Mouse (Mus musculus): ENCODE results near the gene Dag1. TPM values are rescaled to one million over a fixed set of nuclear protein-coding genes. Genes with fewer than 3 reads are reported as not detected.
A peak's percentile ranks its signal among the peaks of the same experiment; 100 is the strongest.
"Not testable (repeated sequence)": the region's sequence is repeated elsewhere in the genome, so short reads cannot be mapped to it uniquely, and the experiment has no call there.

The Dag1 gene
- 1 to 10 TPM; 2.6 to 5.6 TPM for polyA plus RNA-seq (2017; shearing (Covaris generic))

DNA sequence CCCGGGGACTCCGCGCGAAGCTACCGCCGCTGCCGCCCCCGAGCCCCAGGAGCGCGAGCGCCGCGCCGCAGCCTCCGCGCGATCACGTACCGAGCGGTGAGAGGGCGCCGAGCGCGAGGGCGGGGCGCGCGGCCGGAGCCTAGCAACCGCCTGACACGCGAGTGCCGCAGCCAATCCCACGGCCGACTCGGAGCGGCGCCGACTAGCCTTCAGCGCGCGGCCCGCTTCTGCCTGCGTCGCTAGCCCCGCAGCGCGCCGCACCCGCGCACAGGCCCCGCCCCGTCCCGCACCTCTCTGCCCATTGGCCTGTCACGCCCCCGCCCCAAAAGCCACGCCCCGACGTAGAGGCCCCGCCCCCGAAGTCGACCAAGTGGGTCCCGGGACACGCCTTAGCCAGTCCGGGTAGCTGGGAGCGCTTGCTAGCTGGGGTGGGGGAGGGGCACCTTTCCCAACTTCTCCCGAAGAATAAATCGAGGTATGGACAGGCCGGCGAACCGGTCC is at the start of gene Dag1:
Dag1 (minus strand) TSS at position 269 of the 501 bp plus-strand sequence.
- ATAC-seq = peak; percentile 94

DNA sequence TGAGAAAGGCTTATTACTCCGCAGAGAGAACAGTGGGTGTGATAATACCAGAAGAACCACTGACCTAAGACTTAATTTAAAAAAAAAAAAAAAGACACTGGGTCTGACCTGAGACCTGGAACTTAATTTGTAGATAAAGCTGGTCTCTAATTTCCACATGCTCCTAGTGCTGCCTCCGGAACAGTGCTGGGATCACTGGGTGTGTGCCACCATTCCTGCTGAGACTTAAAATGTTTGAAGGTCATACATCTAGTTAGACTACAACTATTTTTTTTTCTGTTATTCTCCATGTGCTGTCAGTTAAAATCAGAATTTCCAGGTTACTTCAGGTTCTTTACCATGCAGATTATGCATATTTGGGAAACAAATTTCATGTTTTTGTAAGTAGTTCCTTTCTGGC is 44.4 kb upstream of the Dag1 start:
- ATAC-seq = no peak

DNA sequence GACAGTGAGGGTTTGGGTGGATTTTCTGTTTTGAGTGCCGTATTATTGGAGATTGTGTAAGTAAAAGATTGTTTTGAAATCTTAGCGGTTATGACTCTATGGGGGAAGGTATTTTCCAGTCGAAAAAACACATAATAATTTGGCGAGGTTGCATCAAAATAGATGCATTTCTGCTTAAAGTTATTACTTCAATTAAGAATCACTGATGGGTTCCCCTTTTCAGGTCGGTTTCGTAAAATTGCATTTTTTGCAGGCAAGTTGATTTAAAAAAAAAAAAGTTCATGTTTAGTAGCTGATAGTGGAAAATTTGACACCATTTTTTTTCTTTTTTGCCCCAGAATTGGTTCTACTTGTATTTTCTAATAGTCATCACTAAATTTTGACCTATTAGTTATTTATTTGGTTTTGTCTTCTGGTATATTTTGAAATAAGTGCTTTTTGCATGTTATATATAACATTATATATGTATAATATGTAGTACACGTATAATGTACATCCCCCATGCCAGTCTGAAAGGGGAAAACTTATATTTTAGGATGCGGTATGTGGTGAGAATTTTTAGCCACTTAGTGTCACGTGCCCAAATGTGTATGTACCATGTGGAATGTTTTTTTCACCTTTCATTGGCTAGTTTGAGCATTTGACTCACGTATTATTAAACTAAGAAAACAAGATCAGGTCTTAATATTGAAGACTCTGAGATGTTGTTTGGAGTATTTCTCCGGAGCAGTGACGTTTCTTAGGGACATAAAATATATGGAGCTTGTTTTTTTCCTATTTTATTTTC is 43.5 kb upstream of the Dag1 start:
- no peak for ATAC-seq

DNA sequence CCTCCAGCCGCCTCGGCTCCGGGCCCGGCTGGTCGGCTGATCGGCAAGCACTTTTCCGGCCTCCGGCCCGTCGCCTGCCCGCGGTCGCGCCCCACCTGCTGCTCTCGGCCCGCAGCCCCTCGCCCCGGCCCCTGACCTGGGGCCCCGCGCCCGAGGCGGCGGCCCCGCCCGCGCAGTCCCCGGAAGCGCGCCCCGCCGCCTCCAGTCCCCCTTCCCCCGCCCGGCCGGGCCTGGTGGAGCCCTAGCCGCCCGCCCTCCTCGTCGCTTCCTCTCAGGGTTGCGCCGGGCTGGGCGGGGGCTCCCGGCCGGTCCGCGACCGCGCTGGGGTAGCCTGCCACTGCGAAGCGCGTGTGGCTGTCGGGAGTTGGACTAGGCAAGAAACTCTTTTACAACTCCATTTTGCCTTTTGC is 42.8 kb upstream of the Dag1 start:
- ATAC-seq = peak; percentile 57

DNA sequence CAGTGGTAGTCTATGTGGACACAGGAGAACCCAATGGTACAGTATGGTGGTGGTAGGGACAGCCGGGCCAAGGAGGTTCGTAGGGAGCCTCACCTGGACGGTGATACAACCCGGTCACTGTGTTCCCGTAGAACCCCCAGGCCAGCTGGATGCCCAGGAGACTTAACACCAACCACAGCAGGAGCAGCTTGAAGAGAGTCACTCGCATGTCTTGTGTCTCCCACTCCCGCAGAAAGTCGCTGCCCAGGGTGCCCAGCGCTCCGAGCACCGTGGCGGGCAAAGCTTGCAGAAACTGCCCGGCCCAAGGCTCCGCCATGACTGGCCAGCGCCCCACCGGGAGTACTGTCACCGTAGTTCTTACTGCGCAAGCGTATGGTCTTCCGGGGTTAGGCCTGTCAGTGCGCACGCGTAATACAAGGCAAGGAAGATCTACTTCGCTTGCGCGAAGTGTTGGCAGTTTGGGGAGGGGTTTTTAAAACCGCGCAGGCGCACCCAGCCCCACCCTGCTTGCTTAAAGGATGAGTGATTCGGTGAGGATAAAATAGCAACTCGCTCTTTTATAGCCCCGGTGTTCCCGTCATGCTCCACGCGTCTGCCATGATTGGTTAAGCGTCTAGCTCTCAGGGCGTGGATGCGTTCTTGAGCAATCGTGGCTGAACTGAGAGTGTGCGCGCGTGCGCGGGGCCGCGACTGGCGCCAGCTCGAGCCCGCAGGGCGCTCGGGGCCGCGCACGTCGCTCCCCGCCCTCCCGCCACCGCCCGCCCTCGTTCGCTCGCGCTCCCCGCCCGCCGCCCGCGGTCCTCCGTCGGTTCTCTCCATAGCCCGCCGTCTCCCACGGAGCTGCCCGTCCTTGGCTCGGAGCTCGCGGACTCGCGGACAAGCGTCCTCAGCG is 42.1 kb upstream of the Dag1 start, which contains the start of the genes Rhoa and Tcta:
Rhoa (plus strand) TSS at position 501 of the 892 bp plus-strand sequence.
Tcta (minus strand) TSS at position 532 of the 892 bp plus-strand sequence.
- ATAC-seq = peak; percentile 95

DNA sequence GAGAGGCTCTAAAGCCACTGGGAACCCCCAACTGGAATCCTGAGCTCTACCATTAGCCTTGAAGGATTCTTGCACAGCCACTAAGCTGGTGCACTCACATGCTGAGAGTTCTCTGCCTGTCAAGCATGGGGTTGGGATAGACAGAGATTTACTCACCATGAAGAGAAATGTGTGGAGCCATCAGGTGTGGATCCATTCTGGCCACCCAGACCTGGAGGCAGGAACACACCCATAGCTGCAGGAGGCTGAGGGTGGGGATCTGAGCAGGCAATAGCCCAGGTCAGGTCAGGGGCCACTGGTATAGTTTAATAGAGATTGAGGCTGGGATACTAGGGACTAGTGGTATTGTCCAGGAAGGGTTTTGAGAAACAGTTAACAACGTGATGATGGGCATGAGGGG is 41.4 kb upstream of the Dag1 start:
- ATAC-seq = no peak

DNA sequence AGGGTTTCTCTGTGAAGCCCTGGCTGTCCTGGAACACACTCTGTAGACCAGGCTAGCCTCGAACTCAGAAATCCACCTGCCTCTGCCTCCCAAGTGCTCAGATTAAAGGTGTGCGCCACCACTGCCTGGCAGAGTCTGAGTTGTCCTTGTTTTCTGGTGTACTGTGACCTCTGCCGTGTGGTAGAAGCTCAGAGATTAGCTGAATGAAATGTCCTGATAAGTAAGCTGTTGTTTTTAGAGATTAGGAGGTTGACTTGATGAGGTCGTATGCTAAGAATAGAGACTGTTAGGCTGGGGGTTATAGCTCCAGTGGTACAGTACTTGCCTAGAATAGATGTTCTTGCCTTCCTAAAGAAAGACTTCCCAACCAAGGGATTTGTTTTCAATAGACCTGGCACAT is 41.0 kb upstream of the Dag1 start:
- ATAC-seq = no peak

DNA sequence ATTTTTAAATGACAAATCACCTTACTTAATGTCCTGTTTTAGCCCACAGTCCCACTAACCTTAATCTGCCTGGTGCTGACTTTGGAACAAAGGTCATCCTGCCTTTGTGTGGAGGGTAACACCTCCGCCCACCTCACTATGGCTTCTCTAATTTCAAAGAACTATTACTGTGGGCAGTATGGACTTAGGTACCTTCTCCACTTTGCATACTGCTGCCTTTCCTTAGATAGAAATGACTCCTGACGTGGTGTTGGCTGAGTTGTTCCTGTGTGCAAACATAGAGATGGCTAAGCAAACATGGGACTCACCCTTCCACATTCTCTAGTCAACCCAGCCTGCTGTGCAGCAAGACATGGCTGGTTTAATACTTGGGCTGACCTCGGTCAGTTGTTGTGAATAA is 38.1 kb upstream of the Dag1 start:
- no peak for ATAC-seq

DNA sequence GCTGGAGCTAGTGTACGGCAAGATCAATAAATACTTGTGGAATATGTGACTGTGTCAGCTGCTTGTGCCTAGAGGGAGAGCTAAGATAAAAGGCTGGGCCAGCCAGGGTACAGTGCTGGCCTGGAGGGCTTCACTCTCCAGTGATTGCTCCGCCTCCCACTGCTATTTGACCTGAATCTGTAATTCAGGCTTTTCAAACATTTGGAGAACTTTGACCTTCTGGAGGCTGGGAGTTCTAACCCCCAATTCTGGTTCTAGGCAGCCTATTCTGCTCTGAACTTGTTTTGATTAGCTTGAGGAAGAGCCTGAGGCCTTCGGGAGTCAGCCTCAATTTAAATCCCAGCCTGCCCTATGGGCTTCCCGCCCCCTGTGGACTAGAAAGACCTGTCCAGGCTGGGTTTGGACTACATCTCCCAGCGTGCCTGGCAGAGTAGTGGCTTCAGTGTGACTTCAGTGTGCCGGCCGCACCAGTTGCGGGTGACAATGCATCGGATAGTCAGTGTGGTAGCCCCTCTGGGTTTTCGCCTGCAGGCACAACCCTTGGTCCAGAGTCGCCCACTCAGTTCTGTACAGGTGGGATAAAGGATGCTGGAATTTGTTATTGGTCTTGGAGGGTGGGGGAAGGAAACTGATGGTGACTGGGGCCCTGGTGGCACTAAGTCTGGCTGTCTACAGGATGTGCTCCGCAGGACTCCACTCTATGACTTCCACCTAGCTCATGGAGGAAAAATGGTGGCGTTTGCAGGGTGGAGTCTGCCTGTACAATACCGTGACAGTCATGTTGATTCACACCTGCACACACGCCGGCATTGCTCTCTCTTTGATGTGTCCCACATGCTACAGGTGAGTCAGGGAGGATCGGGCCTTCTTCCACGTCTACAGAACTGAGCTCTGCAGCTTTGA is 32.9 kb upstream of the Dag1 start, which contains the start of gene Amt:
Amt (plus strand) TSS at position 401 of the 903 bp plus-strand sequence.
- no peak for ATAC-seq

DNA sequence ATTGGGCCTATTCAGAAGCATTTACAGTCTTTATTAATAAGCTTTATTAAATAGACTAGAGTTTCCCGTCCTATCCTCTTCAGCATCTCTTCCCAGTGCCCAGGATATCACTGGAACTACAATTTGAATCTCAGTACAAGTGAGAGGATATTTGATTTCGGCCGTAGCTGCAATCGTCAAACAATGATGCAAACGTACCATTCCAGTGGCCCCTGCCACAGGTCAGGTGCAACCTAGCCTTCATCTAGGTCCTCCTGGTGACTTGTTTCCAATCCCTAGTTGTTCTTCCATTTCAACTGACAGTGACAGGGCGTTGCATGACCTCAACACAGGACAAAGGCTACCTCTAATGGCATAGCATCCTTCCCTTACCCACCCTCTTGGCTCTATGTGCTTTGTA is 27.0 kb upstream of the Dag1 start:
- ATAC-seq = no peak

DNA sequence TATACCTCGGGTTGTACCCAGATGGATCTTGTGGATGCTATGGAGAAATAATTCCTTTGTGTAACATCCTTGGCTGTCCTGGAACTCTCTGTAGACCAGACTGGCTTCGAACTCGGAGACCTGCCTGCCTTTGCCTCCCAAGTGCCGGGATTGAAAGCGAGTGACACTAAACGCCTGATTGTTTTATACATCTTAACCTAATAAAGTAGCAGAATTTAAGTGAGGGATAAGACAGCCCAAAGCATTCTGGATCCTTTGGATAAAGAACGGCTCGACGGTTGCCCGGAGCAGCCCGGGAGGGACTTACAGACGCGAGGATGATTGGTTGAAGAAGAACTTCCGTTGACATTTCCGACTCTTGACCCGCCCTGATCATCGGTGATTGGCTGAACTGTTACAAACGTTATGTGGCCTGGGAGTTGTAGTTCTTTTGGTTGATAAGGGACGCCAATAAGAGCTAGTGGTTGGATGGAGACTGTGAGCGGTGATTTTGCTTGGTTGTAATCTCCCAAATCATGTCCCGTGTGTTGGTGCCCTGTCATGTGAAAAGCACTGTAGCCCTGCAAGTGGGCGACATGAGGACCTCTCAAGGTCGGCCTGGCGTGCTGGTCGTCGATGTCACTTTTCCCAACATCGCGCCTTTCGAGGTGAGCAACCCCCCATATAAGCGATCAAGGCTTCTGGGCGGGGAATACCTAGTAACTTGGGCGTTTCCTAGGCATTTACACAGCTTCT is 26.4 kb upstream of the Dag1 start, which contains the start of gene Nicn1:
Nicn1 (plus strand) TSS at position 414 of the 735 bp plus-strand sequence.
- peak; percentile 100 for ATAC-seq

DNA sequence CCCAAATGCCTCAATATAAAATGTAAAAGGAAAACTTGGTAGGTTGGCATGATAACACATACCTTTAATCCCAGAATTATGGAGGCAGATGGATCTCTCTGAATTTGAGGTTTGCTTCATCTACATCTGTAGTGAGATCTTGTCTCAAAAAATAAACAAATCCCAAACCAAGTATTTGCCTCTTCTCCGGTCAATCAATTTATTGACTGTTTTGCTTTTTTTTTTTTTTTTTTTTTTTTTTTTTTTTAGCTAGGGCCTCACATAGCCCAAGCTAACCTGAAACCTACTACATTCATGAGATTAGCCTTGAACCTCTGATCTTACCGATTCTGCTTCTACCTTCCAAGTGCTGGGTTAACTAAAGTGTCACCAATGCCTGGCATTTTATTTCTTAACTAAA is 25.6 kb upstream of the Dag1 start:
- no peak for ATAC-seq

DNA sequence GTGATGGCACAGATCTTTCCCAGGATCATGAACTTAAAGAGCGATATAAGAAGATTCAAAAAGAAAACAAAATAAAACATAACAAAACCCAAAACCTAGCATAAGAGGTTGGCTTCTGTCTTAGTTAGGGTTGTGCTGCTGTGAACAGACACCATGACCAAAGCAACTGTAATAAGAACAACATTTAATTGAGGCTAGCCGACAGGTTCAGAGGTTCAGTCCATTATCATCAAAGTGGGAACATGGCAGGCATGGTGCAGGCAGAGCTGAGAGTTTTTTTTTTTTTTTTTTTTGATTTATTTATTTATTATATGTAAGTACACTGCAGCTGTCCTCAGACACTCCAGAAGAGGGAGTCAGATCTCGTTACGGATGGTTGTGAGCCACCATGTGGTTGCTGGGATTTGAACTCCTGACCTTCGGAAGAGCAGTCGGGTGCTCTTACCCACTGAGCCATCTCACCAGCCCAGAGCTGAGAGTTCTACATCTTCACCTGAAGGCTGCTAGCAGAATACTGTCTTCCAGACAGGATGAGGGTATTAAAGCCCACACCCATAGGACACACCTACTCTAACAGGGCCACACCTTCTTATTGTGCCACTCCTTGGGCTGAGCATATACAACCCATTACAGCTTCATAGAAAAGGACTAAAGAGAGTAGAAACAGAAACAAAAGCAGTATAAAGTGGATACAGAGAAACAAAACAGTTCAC is 23.9 kb upstream of the Dag1 start:
- ATAC-seq = not testable (repeated sequence)

DNA sequence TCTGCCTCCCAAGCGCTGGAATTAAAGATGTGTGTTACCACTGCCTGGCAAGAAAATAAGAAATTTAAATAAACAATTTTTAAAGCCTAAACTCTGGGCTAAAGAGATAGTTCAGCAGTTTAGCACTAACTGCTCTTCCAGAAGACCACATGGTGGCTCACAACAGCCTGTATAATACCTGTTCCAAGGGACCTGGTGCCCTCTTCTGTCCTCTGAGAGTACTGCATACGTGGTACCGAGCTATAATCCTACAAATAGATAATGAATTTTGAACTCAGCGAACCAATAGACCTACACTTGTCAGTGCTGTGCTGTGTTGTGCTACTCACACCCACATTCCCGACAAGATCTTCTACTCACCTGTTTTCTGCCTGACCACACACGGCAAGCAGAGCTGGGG is 20.7 kb upstream of the Dag1 start:
- ATAC-seq = peak; percentile 98

DNA sequence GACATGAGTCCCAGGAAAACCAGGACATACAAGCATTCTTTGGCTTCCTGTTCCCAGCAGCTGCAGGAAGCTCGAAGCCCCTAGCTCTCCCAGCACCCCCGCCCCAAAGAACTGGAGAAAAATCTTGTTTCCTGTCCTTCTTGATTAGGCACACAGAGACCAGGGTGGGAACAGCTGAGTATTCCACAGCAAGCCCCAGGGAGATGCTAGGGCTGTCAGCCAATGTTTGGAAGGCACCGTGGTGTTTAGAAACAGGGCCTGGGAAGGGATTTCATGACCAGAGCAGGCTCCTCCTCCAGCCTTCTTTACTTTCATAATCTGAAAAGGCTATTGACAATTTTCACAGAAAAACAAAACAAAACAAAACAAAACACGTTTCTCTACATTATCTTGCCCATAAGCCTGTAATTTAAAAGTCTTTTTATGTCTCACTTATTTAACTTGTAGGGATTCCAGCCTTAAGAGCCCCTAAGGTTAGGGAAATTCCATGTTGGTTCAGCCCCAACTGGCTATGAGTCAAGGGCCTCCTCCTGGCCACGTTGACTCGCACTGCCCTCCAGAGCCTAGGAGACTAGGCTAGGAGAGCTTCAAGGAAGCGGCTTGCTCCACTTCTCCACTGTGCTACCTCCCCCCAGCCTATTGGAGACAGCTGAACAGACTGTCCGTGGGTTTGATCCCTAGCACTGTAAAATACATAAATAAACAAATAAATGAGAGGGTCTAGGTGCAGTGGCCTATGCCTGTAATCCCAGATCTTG is 16.5 kb upstream of the Dag1 start:
- no peak for ATAC-seq

DNA sequence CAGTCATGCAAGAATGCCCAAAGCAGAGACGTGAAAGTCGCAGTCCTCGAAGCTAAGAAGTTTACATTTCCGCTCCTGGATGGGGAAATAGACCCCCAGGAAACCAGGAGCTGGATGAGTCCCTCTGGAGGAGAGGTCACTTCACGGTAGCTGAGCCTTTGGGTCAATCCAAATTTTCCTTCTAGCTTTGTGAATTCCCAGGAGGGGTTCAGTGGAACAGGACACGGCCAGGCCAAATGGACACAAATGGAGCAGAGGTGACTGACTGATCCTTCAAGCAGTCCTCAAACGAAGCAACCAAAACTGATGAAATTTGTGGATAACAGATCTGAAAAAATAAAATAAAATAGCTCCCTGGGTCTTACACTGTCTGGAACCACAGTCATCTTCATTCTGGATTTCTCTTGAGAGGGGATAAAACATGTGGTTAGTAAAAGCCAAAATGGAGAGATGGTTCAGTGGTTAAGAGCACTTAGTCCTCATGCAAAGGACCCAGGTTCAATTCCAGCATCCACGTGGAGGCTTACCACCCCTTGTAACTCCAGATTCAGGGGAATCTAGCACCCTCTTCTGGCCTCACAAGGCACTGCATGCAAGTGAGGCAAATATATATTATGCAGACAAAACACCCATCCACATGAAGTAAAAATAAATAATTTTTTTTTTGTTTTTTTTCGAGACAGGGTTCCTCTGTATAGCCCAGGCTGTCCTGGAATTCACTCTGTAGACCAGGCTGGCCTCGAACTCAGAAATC is 15.1 kb upstream of the Dag1 start:
- ATAC-seq = no peak

DNA sequence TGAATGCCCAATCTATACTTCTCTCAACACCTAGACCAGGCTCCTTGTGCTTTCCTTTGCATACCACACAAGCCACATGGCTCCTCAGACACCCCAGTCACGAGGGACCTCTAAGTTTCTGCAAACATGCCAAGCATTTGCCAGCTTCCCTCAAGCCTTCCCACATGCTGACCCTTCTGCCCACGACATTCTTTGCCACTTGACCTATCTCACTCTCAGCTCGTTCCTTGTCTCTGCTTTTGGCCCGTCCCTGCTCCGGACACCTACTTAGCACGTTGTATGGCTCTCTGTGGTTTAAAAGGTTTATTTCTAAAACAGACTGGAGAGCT is 11.5 kb upstream of the Dag1 start:
- no peak for ATAC-seq

DNA sequence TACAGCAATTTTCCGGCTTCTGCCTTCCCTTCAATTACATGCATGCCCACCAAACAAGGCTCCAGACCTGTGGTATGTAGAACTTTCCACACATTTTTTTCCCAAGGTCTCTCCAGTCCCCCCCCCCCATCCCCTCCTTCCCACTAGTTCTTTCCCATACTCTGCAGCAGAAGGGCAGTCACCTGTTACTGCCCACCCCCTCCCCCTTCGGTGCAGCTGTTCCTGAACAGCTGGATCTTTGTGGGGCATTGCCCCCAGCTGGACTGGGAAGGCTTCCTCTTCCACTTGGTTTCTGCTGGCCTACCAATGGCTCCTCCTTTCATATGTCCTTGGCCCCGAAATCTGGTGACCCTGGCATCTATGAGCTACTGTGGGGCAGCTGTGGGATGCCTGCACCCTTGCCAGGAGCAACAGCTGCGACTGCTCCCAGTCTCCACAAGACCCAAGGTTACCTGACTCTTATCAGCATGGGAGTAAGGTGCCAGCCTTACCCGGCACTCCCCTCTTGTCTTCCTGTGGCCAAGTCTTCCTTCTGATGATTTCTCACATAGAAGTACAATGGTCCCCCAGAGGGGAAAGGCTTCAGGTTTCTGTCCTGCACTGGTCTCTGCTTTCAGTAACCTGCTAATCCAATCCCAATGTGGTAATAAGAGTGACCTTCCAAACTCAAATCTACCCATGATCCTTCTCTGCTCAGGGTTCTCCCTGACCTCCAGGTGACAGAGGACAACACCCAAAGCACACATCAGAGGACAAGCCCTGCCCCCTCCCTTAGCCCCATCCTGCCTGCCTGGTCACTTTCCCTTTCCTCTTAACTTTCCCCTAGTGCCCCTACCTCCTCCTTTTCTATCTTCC is 10.9 kb upstream of the Dag1 start:
- no peak for ATAC-seq
